Mouse (Mus musculus) forebrain, embryonic 16.5 days (tissue): ENCODE measurements at regions not wholly inside any gene's neighbourhood (a gene's known extent, or its start where the extent isn't known, plus 50 kb on each side); places are given as distances from the start of the nearest gene placed in this dataset.
A peak's percentile ranks its signal among the peaks of the same experiment; 100 is the strongest.

Experiments
- ATAC-seq: fragments of 200-750 bp; cut with Nextera tagmentation; 2 replicates; pipeline ENCODE4 v1.8.0; 2017; ENCODE audit warnings: mild to moderate bottlenecking, moderate library complexity
- H3K27ac ChIP-seq: fragments of 300-500 bp; sonication (generic); 2 replicates; pipeline ENCODE4 v1.5.1; 2014; ENCODE audit warnings: low read length, control low read depth
- H3K27me3 ChIP-seq: fragments of 300-500 bp; sonication (generic); replicated peaks from 2 replicates; pipeline ENCODE4 v1.6.1; 2014; ENCODE audit warnings: low read length; ENCODE audit not compliant: control insufficient read depth, insufficient read depth
- H3K36me3 ChIP-seq: fragments of 300-500 bp; sonication (generic); 2 replicates; pipeline ENCODE4 v1.6.1; 2014; ENCODE audit not compliant: control insufficient read depth, insufficient read depth
- H3K4me1 ChIP-seq: fragments of 300-500 bp; sonication (generic); replicated peaks from 2 replicates; pipeline ENCODE4 v1.6.1; 2014; ENCODE audit warnings: low read length; ENCODE audit not compliant: control insufficient read depth, insufficient read depth
- H3K4me2 ChIP-seq: fragments of 300-500 bp; sonication (generic); 2 replicates; pipeline ENCODE4 v1.6.1; 2014; ENCODE audit warnings: mild to moderate bottlenecking, low read length, control low read depth
- H3K4me3 ChIP-seq: fragments of 300-500 bp; sonication (generic); replicated peaks from 2 replicates; pipeline ENCODE4 v1.5.1; 2014; ENCODE audit warnings: mild to moderate bottlenecking, low read length, control low read depth
- H3K9ac ChIP-seq: fragments of 300-500 bp; sonication (generic); replicated peaks from 2 replicates; pipeline ENCODE4 v1.6.1; 2014; ENCODE audit warnings: low read depth, low read length, control low read depth
- H3K9me3 ChIP-seq: fragments of 300-500 bp; sonication (generic); 2 replicates; pipeline ENCODE4 v1.6.1; 2016; ENCODE audit warnings: low read length; ENCODE audit not compliant: control insufficient read depth
- WGBS: fragments of 180-500 bp; shearing (Covaris S2); extraction: QIAGEN DNeasy Blood & Tissue Kit; methylation state at CpG from one replicate; pipeline ENCODE4 v1.1.7; 2014; 5-methylcytosine and 5-hydroxymethylcytosine counted together

DNA sequence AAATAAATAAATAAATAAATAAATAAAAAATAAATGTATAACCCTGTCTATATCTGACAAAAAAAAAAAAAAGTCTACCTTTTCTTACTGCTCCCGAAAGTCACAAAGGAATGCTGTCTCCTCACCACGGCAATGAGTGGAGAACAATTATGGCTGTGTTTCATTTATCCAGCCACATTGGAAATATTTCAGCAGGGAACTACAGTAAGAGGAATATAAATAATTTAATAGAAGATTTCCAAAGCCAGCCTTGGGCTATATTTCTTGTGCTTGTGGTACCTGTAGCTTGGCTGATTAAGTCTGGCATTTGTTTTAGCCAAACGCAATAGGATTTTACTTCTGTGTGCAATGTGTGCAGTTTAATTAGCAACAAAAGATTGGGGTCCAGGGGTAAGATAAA lies 98.8 kb upstream of the Tac1 start:
- WGBS, result 79% methylated on average over 3 of the region's 3 CpGs
- Histone ChIP-seq H3K4me3 (no peak overlapping the region), H3K4me2 (no peak overlapping the region), H3K9ac (no peak overlapping the region), H3K27ac (no peak overlapping the region), H3K9me3 (no peaks in the 10 kb centered on the region), H3K36me3 (no peaks in the 10 kb centered on the region), H3K4me1 (no peaks in the 10 kb centered on the region), H3K27me3 (no peaks in the 10 kb centered on the region)
- ATAC-seq, result no peak

DNA sequence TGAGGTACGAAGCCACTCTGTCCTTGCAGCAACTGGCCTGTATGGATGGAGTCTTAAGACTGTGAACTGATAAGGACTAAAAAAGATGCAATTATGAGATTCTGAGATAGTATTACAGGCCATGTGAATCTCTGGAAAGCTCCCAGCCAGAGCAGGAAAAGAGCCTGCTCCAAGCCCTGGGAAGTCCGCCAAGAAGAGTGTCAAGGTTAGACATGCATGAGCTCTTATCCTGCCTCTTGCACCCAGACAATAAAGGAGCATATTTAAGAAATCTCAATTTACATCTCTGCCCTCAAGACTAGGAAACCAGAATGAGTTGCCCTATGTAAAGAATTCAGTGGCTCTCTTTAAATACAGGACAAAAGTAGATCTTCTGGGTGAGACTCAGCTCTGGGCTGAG lies 90.8 kb upstream of the Tac1 start:
- 71% methylated on average over 2 of the region's 2 CpGs for WGBS
- no peak overlapping the region for H3K4me3 ChIP-seq
- H3K9ac ChIP-seq, result no peak overlapping the region
- H3K4me1 ChIP-seq, result 0 out of 2 replicates have a peak, but pooled peaks cover 2% of the 10 kb centered on the region
- no peaks in the 10 kb centered on the region for H3K36me3 ChIP-seq
- ATAC-seq, result 0 out of 2 replicates have a peak, but pooled peaks have one; percentile 3
- H3K27ac ChIP-seq, result no peak overlapping the region
- H3K4me2 ChIP-seq, result no peak overlapping the region
- no peaks in the 10 kb centered on the region for H3K27me3 ChIP-seq
- no peaks in the 10 kb centered on the region for H3K9me3 ChIP-seq

DNA sequence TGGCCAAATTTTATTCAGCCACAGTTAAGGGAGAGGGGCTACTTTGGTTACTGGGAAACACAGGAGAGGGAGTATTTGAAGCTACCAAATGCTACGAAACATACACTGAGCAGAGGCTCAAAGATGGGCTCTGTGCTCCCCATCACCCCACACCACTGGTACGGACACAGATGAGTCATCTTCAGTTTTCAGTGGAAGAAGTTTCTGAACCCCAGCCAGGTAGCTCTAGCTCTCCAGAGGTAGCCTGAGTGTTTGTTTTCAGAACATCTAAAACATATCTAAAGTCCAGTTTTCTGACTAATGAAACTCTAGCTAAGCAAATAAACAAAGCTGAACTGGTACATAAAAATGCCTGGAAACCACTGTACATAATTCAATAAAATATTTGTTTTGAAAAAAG lies 90.3 kb upstream of the Tac1 start:
- Histone ChIP-seq H3K36me3 (no peaks in the 10 kb centered on the region), H3K4me3 (no peak overlapping the region), H3K4me2 (no peak overlapping the region), H3K9me3 (no peaks in the 10 kb centered on the region), H3K9ac (no peak overlapping the region), H3K4me1 (0 out of 2 replicates have a peak, but pooled peaks cover 2% of the 10 kb centered on the region), H3K27me3 (no peaks in the 10 kb centered on the region), H3K27ac (no peak overlapping the region)
- WGBS, result 57% methylated on average over 2 of the region's 2 CpGs
- ATAC-seq, result no peak

DNA sequence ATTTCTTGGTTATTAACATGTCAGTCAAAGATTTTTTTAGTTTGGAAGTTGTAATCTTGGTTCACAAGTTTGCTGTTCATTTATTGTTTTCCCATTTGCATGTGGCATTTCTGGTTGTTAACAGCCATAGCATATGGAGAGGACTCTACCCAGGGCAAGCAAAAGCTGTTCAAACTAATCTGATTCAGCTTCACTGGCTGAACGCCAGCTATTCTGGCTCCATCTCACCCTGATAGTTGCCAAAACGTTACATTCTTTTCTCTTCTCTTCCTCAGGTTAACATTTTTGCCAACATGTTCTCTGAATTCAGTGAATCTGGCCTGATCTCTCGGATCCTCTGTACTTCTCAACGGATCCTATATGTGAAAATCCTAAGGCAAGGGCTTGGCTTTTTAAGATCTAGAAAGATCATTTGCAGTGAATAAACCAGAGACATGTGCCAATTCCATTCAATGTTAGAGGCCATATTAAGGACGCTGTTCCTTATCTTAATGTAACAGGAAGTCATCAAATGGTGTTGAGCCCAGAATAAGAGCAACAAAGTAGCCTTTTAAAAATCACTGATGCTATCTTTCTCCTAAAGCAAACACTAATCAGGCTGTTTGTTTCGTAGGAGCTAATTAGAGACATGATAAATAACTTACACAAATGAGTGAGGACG lies 82.2 kb upstream of the Tac1 start:
- Histone ChIP-seq H3K4me2 (no peak overlapping the region), H3K27me3 (no peaks in the 10 kb centered on the region), H3K4me3 (no peak overlapping the region), H3K9ac (no peak overlapping the region), H3K9me3 (no peaks in the 10 kb centered on the region), H3K36me3 (no peaks in the 10 kb centered on the region), H3K27ac (no peak overlapping the region), H3K4me1 (peaks cover 2% of the 10 kb centered on the region; the same call in 1 of the 2 replicates)
- 36% methylated on average over 7 of the region's 7 CpGs for WGBS
- ATAC-seq, result peak; percentile 95

DNA sequence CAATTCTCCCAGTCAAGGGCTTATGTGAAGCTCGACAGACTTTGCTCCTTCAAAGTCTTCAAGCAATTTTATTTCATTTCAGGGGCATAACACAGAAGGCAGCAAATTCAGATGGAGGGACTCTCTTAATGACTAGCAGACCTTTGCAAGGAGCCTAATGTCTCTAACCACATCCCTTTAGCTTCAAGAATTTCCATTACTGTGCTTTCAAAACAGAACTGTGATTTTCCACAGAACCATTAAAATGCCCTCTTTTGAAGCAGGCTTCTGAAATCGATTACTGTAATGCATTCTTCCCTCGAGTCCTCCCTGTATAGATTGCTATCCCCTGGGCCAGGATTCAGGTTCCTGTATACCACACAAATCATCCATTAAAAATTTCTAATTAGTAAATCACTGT lies 80.9 kb upstream of the Tac1 start:
- Histone ChIP-seq H3K4me3 (no peak overlapping the region), H3K9me3 (no peaks in the 10 kb centered on the region), H3K4me2 (no peak overlapping the region), H3K4me1 (peaks cover 2% of the 10 kb centered on the region; the same call in 1 of the 2 replicates), H3K27me3 (no peaks in the 10 kb centered on the region), H3K9ac (no peak overlapping the region), H3K36me3 (no peaks in the 10 kb centered on the region), H3K27ac (no peak overlapping the region)
- 52% methylated on average over 3 of the region's 3 CpGs for WGBS
- ATAC-seq, result no peak

DNA sequence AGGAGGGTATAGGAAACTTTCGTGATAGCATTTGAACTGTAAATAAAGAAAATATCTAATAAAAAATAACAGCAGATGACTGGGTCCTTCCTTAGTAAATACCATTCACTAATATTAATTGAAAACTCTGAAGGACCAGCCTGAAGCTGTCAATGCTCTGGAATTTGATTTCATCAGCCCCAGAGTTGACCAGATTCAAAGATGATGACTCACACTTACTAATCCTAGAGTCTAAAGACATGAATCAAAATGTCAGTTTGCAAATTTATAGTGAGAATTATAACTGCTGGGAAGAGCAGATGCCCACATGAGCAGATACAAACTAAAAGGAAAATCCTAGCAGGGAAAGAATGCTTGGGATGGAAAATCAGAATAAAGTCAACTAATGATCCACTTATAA lies 77.8 kb upstream of the Tac1 start:
- H3K27me3 ChIP-seq, result no peaks in the 10 kb centered on the region
- no peak overlapping the region for H3K4me3 ChIP-seq
- no peak overlapping the region for H3K9ac ChIP-seq
- no peak overlapping the region for H3K27ac ChIP-seq
- ATAC-seq, result no peak
- no peaks in the 10 kb centered on the region for H3K9me3 ChIP-seq
- no peak overlapping the region for H3K4me2 ChIP-seq
- 86% methylated on average over 1 of the region's 1 CpGs for WGBS
- peaks cover 2% of the 10 kb centered on the region; the same call in 1 of the 2 replicates for H3K4me1 ChIP-seq
- H3K36me3 ChIP-seq, result no peaks in the 10 kb centered on the region

DNA sequence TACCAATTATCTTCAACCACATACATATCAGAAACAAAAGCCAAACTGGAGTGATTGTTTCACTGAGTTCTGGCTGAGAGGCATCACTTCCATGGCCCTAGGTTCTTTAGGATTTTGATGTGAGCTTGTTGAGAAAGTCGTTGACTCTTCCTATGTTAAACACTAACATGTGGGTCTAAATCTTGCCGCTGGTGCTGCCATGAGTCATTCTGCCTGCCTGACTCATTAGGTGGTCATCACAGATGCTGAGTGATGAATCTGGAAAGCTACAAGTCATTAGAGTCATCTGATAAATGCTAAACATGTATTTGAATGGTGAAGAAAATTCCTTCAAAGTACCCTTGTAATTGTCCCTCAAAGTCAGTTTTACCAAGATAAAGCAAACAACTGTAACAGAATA lies 60.4 kb upstream of the Tac1 start:
- Histone ChIP-seq H3K27me3 (no peaks in the 10 kb centered on the region), H3K4me3 (no peak overlapping the region), H3K9ac (no peak overlapping the region), H3K4me2 (no peak overlapping the region), H3K27ac (no peak overlapping the region), H3K9me3 (no peaks in the 10 kb centered on the region), H3K4me1 (no peaks in the 10 kb centered on the region), H3K36me3 (no peaks in the 10 kb centered on the region)
- WGBS, result 86% methylated on average over 2 of the region's 2 CpGs
- no peak for ATAC-seq

DNA sequence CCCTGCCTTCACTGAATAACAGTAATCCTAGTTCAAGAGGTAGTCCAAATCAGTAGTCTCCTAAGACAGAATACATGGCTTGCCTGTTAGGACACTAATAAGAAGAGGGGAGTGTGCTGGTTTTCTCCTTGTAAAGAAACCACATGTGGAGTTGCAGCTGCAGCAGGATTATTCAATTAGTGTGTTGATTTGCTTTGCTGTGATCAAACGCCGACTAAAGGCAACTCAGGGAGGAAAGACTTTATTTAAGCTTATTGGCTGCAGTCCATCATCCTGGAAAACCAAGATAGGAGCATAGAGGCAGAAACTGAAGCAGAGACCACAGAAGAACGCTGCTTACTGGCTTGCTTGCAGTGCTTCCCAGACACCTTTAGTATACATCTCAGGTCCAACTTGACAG lies 57.9 kb upstream of the Tac1 start:
- ATAC-seq, result no peak
- 18% methylated on average over 3 of the region's 3 CpGs for WGBS
- Histone ChIP-seq H3K27me3 (no peaks in the 10 kb centered on the region), H3K4me2 (no peak overlapping the region), H3K36me3 (no peaks in the 10 kb centered on the region), H3K9ac (no peak overlapping the region), H3K27ac (no peak overlapping the region), H3K9me3 (no peaks in the 10 kb centered on the region), H3K4me1 (no peaks in the 10 kb centered on the region), H3K4me3 (no peak overlapping the region)
